Mouse (Mus musculus): ENCODE results near the gene Hs1bp3. TPM values are rescaled to one million over a fixed set of nuclear protein-coding genes. Genes with fewer than 3 reads are reported as not detected.

The Hs1bp3 gene
- polyA plus RNA-seq (2014; fragmentation: Nextera tagmentation; extraction: Ambion mirVana) = 9.6 and 11.7 TPM in 2 replicates

DNA sequence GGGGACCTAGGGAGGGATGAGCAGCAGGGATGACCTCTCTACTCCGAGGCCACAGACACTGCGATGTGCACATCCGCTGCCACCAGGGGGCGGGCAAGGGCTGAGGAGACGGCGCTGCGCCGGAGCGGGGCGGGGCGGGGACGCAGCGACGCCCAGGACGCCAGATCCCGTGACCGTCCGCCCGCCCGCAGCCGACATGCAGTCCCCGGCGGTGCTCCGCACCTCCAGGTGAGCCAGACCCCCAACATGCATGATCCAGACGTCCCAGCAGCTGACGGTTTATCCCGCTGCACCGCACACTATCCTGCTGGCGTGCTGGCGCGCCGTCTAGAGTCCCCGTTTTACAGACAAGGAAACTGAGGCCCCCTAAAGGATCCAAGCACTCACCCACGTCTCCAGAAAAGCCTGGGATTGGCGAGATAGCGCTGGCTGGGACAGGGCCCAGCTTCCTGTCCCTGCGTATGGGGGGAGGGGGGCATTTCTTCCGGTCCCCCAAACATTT lies at the start of gene Hs1bp3:
Gene Hs1bp3, plus strand, starts transcription at position 163 of the 502 bp plus-strand sequence.
- H3K27me3 ChIP-seq (ENCODE audit: control insufficient read depth, insufficient read depth, low read length) = no peaks in the 10 kb centered on the region; the same call in 1 of the 2 replicates
- H3K9me3 ChIP-seq (replicated peaks; ENCODE audit: control insufficient read depth, low read length) = no peaks in the 10 kb centered on the region
- H3K36me3 ChIP-seq (replicated peaks; ENCODE audit: control insufficient read depth, insufficient read depth, low read depth, low read length) = no peaks in the 10 kb centered on the region
- peak within 1 kb of the TSS; percentile 73 for H3K9ac ChIP-seq (replicated peaks; ENCODE audit: low read length)
- peak; percentile 72 for ATAC-seq (replicated peaks; ENCODE audit: insufficient number of reproducible peaks, low FRiP score, low TSS enrichment, low read depth)
- peak within 1 kb of the TSS; percentile 77 for H3K4me2 ChIP-seq (ENCODE audit: low read depth, low read length)
- peaks cover 4% of the 10 kb centered on the region; the same call in 1 of the 2 replicates for H3K4me1 ChIP-seq (ENCODE audit: control insufficient read depth, insufficient read depth, low read length)
- no peak within 1 kb of the TSS for H3K27ac ChIP-seq (replicated peaks; ENCODE audit: low read depth, low read length)
- peak within 1 kb of the TSS; percentile 62 for H3K4me3 ChIP-seq (ENCODE audit: low read depth, low read length)
- WGBS = under 1% methylated on average over 38 of the region's 38 CpGs
- DNase-seq (ENCODE audit: low spot score) = peak; percentile 92

- Histone ChIP-seq H3K4me1 (ENCODE audit: control insufficient read depth, insufficient read depth, low read length) (no peaks in the 10 kb centered on the region), H3K9ac (replicated peaks; ENCODE audit: low read length) (no peak overlapping the region), H3K27me3 (ENCODE audit: control insufficient read depth, insufficient read depth, low read length) (no peaks in the 10 kb centered on the region), H3K36me3 (replicated peaks; ENCODE audit: control insufficient read depth, insufficient read depth, low read depth, low read length) (no peaks in the 10 kb centered on the region), H3K27ac (replicated peaks; ENCODE audit: low read depth, low read length) (no peak overlapping the region), H3K9me3 (replicated peaks; ENCODE audit: control insufficient read depth, low read length) (no peaks in the 10 kb centered on the region), H3K4me2 (ENCODE audit: low read depth, low read length) (no peak overlapping the region), H3K4me3 (ENCODE audit: low read depth, low read length) (no peak overlapping the region)
- ATAC-seq (replicated peaks; ENCODE audit: insufficient number of reproducible peaks, low FRiP score, low TSS enrichment, low read depth) (no peak), DNase-seq (ENCODE audit: low spot score) (no peak)
- 95% methylated on average over 7 of the region's 7 CpGs for WGBS
Measured at GRCm38 (mm10) chr12:8266311-8266710, 46.9 kb upstream of the Hs1bp3 start.

- no peak overlapping the region for H3K4me2 ChIP-seq (ENCODE audit: low read depth, low read length)
- H3K9me3 ChIP-seq (replicated peaks; ENCODE audit: control insufficient read depth, low read length) = no peaks in the 10 kb centered on the region
- WGBS = 90% methylated on average over 11 of the region's 11 CpGs
- ATAC-seq (replicated peaks; ENCODE audit: insufficient number of reproducible peaks, low FRiP score, low TSS enrichment, low read depth) (no peak), DNase-seq (ENCODE audit: low spot score) (no peak)
- H3K36me3 ChIP-seq (replicated peaks; ENCODE audit: control insufficient read depth, insufficient read depth, low read depth, low read length) = no peaks in the 10 kb centered on the region
- H3K27me3 ChIP-seq (ENCODE audit: control insufficient read depth, insufficient read depth, low read length) = no peaks in the 10 kb centered on the region
- no peak overlapping the region for H3K27ac ChIP-seq (replicated peaks; ENCODE audit: low read depth, low read length)
- H3K4me3 ChIP-seq (ENCODE audit: low read depth, low read length) = no peak overlapping the region
- H3K4me1 ChIP-seq (ENCODE audit: control insufficient read depth, insufficient read depth, low read length) = no peaks in the 10 kb centered on the region
- H3K9ac ChIP-seq (replicated peaks; ENCODE audit: low read length) = no peak overlapping the region
Measured at GRCm38 (mm10) chr12:8269627-8270026, 43.6 kb upstream of the Hs1bp3 start.

DNA sequence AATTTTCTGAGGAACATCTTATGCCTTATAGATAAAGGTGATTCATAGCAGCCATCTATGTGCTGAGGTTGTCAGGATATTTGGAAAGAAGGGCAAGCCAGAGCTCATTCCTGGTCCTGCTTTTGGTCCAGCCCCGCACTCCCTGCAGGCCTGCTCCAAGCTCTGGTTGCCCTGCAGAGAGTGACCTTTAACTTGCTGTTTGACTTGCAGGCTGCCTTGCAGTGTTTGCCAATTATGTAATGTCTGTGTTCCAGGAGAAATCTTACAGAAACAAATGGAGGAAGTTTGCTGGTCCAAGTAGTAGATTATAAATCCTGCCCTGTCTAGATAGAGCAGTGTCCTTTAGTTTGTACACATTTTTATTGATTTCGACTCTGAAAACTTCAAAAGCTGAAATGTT lies 41.8 kb upstream of the Hs1bp3 start:
- no peak for DNase-seq (ENCODE audit: low spot score)
- WGBS = 79% methylated on average over 2 of the region's 2 CpGs
- no peak overlapping the region for H3K9ac ChIP-seq (replicated peaks; ENCODE audit: low read length)

DNA sequence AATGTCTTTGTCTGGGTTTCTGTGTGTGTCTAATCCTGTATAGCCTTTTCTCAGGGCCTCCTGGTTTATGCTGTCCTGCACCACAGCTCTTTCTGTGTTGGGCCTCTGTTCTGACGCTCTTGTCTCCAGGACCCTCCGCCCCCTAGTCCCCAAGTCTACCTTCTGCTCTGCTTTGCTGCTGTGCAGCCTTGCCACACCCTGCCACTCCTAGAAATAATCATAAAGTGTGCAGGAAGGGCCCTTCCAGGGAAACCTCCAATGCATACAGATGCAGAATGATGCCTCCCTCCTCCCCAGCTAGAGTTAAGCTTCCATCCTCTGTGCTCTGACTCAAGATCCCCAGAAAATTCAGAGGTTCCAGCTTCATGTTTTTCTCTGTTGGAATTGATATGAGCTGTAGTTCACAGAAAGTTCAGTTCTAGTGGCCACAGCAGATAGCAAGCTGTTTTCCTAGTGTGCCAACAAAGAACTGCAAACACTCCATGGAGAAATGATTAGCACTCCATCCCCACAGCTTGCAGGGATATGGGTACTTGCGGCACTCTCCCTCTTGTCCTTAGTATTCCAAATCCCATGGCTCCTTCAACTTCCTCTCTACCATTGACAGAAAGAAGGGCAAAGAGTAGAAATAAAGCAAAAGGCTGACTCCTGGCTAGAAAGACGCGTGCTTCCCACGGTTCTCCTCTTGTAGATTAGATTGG lies 39.6 kb upstream of the Hs1bp3 start:
- H3K27ac ChIP-seq (replicated peaks; ENCODE audit: low read depth, low read length) = no peak overlapping the region
- no peaks in the 10 kb centered on the region for H3K4me1 ChIP-seq (ENCODE audit: control insufficient read depth, insufficient read depth, low read length)
- H3K9ac ChIP-seq (replicated peaks; ENCODE audit: low read length) = no peak overlapping the region
- H3K9me3 ChIP-seq (replicated peaks; ENCODE audit: control insufficient read depth, low read length) = no peaks in the 10 kb centered on the region
- H3K36me3 ChIP-seq (replicated peaks; ENCODE audit: control insufficient read depth, insufficient read depth, low read depth, low read length) = no peaks in the 10 kb centered on the region
- WGBS = 96% methylated on average over 6 of the region's 6 CpGs
- H3K4me3 ChIP-seq (ENCODE audit: low read depth, low read length) = no peak overlapping the region
- DNase-seq (ENCODE audit: low spot score) (no peak), ATAC-seq (replicated peaks; ENCODE audit: insufficient number of reproducible peaks, low FRiP score, low TSS enrichment, low read depth) (no peak)
- no peak overlapping the region for H3K4me2 ChIP-seq (ENCODE audit: low read depth, low read length)
- H3K27me3 ChIP-seq (ENCODE audit: control insufficient read depth, insufficient read depth, low read length) = no peaks in the 10 kb centered on the region

More for the DNA sequence above, 41.8 kb upstream of the Hs1bp3 start:
- Histone ChIP-seq H3K4me3 (ENCODE audit: low read depth, low read length) (no peak overlapping the region), H3K4me1 (ENCODE audit: control insufficient read depth, insufficient read depth, low read length) (no peaks in the 10 kb centered on the region), H3K27me3 (ENCODE audit: control insufficient read depth, insufficient read depth, low read length) (no peaks in the 10 kb centered on the region), H3K27ac (replicated peaks; ENCODE audit: low read depth, low read length) (no peak overlapping the region), H3K9me3 (replicated peaks; ENCODE audit: control insufficient read depth, low read length) (no peaks in the 10 kb centered on the region), H3K36me3 (replicated peaks; ENCODE audit: control insufficient read depth, insufficient read depth, low read depth, low read length) (no peaks in the 10 kb centered on the region), H3K4me2 (ENCODE audit: low read depth, low read length) (no peak overlapping the region)
- ATAC-seq (replicated peaks; ENCODE audit: insufficient number of reproducible peaks, low FRiP score, low TSS enrichment, low read depth) = no peak

DNA sequence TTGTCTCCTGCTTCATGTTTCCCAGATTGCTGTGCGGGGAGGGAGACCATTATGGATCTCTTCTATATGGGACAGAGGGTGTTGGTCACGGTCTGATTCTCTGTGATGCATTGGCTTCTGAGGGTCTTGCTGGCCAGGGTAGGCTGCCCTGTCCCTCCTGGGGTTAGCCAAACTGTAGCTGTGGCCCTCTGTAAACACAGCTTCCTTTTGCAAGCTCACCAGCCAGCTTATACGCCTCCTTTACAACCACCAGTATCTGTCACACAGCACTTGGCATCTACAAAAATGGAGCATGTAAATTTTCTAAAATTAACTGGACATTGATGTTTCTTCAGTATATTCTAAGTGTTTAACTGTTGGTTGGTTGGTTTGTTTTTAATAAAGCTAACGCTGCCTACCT lies 37.8 kb upstream of the Hs1bp3 start:
- ATAC-seq (replicated peaks; ENCODE audit: insufficient number of reproducible peaks, low FRiP score, low TSS enrichment, low read depth) = no peak
- no peak overlapping the region for H3K27ac ChIP-seq (replicated peaks; ENCODE audit: low read depth, low read length)
- H3K4me1 ChIP-seq (ENCODE audit: control insufficient read depth, insufficient read depth, low read length) = no peaks in the 10 kb centered on the region
- no peaks in the 10 kb centered on the region for H3K36me3 ChIP-seq (replicated peaks; ENCODE audit: control insufficient read depth, insufficient read depth, low read depth, low read length)
- H3K4me2 ChIP-seq (ENCODE audit: low read depth, low read length) = no peak overlapping the region
- WGBS = 90% methylated on average over 4 of the region's 4 CpGs
- no peak overlapping the region for H3K4me3 ChIP-seq (ENCODE audit: low read depth, low read length)
- H3K9ac ChIP-seq (replicated peaks; ENCODE audit: low read length) = no peak overlapping the region
- H3K27me3 ChIP-seq (ENCODE audit: control insufficient read depth, insufficient read depth, low read length) = no peaks in the 10 kb centered on the region
- no peak for DNase-seq (ENCODE audit: low spot score)
- no peaks in the 10 kb centered on the region for H3K9me3 ChIP-seq (replicated peaks; ENCODE audit: control insufficient read depth, low read length)

DNA sequence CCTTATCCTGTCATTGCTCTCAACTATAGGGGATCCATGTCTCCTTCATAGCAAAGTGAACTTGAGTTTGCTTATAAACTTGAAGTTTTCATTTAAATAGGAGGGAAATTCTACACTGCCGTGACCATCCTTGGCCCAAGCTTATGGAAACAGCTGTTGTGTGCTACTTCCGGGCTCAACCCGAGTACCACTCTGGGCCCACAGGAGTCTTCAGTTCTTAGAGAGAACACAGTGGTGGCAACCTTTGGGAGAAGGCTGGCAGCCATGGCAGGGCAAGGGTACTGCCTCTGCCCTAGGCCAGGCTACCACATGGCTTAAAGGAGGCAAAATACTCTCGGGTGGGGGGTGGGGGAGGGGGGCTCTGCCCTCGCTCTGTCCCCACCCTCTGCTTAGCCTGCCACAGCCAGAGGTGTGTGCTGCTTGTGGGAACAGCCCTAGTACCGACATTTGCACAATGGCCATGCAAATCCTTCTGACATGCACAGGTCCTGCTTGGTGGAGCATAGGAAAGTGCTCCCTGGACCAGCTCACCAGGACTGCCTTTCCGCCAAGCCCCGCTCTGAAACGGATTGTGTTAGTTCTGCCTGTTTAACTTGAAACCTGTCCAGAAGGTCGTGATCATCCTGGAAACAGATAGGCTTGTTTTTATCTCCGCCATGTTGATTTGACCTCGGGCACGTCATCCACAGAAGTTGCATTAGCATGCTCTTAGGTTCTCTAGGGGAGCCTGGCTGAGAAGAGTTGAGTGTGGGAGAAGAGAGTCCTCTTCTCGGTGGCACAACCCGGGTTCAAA lies 31.8 kb upstream of the Hs1bp3 start:
- no peaks in the 10 kb centered on the region for H3K9me3 ChIP-seq (replicated peaks; ENCODE audit: control insufficient read depth, low read length)
- H3K36me3 ChIP-seq (replicated peaks; ENCODE audit: control insufficient read depth, insufficient read depth, low read depth, low read length) = no peaks in the 10 kb centered on the region
- H3K27me3 ChIP-seq (ENCODE audit: control insufficient read depth, insufficient read depth, low read length) = no peaks in the 10 kb centered on the region
- no peak; the same call in 1 of the 2 replicates for ATAC-seq (replicated peaks; ENCODE audit: insufficient number of reproducible peaks, low FRiP score, low TSS enrichment, low read depth)
- H3K9ac ChIP-seq (replicated peaks; ENCODE audit: low read length) = no peak overlapping the region
- no peak overlapping the region for H3K4me2 ChIP-seq (ENCODE audit: low read depth, low read length)
- no peak overlapping the region for H3K4me3 ChIP-seq (ENCODE audit: low read depth, low read length)
- DNase-seq (ENCODE audit: low spot score) = no peak
- WGBS = 80% methylated on average over 15 of the region's 15 CpGs
- no peak overlapping the region for H3K27ac ChIP-seq (replicated peaks; ENCODE audit: low read depth, low read length)
- H3K4me1 ChIP-seq (ENCODE audit: control insufficient read depth, insufficient read depth, low read length) = no peaks in the 10 kb centered on the region

DNA sequence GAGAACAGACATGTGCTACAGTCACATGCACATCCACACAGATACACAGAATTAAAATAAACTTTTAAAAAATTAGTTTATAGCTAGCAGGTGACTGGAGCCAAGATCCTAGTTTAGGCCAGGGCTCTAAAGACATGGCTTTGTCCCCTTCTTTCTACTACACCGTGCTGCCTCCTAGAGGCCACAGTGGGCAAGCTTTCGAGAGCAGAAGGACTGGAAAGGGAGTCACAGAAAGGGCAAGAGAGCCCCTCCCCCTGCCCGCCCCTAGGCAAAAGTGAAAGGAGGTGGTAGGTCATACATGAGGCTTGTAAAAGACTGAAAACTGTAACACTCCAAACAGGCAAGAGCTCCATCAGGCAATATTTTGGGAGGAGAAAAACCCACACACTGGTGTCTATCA lies 25.3 kb upstream of the Hs1bp3 start:
- Histone ChIP-seq H3K9me3 (replicated peaks; ENCODE audit: control insufficient read depth, low read length) (no peaks in the 10 kb centered on the region), H3K27ac (replicated peaks; ENCODE audit: low read depth, low read length) (no peak overlapping the region), H3K4me3 (ENCODE audit: low read depth, low read length) (no peak overlapping the region), H3K9ac (replicated peaks; ENCODE audit: low read length) (no peak overlapping the region), H3K4me2 (ENCODE audit: low read depth, low read length) (no peak overlapping the region), H3K36me3 (replicated peaks; ENCODE audit: control insufficient read depth, insufficient read depth, low read depth, low read length) (no peaks in the 10 kb centered on the region), H3K27me3 (ENCODE audit: control insufficient read depth, insufficient read depth, low read length) (no peaks in the 10 kb centered on the region), H3K4me1 (ENCODE audit: control insufficient read depth, insufficient read depth, low read length) (no peaks in the 10 kb centered on the region)
- DNase-seq (ENCODE audit: low spot score) (no peak), ATAC-seq (replicated peaks; ENCODE audit: insufficient number of reproducible peaks, low FRiP score, low TSS enrichment, low read depth) (no peak)
- WGBS = 68% methylated on average over 3 of the region's 3 CpGs

Measured in embryonic facial prominence, embryonic 11.5 days (tissue).